Mouse (Mus musculus) limb, embryonic 13.5 days (tissue): ENCODE data around the gene Gm765. TPM values are rescaled to one million over a fixed set of nuclear protein-coding genes. Genes with fewer than 3 reads are reported as not detected.

Experiments
- ATAC-seq: fragments of 200-750 bp; cut with Nextera tagmentation; 2 replicates; pipeline ENCODE4 v1.8.0; 2017; ENCODE audit warnings: low read depth, moderate number of reproducible peaks, moderate TSS enrichment; ENCODE audit not compliant: low FRiP score
- H3K27ac ChIP-seq: fragments of 300-500 bp; sonication (generic); 2 replicates; pipeline ENCODE4 v1.5.1; 2015; ENCODE audit warnings: inconsistent platforms, mild to moderate bottlenecking, moderate library complexity
- H3K27me3 ChIP-seq: fragments of 300-500 bp; sonication (generic); 2 replicates; pipeline ENCODE4 v1.6.1; 2015; ENCODE audit warnings: mild to moderate bottlenecking, inconsistent platforms
- H3K36me3 ChIP-seq: fragments of 300-500 bp; sonication (generic); 2 replicates; pipeline ENCODE4 v1.6.1; 2015; ENCODE audit warnings: inconsistent platforms, mild to moderate bottlenecking, moderate library complexity
- H3K4me1 ChIP-seq: fragments of 300-500 bp; sonication (generic); 2 replicates; pipeline ENCODE4 v1.6.1; 2015; ENCODE audit warnings: inconsistent platforms
- H3K4me2 ChIP-seq: fragments of 300-500 bp; sonication (generic); replicated peaks from 2 replicates; pipeline ENCODE4 v1.6.1; 2015; ENCODE audit warnings: inconsistent platforms, mild to moderate bottlenecking, moderate library complexity
- H3K4me3 ChIP-seq: fragments of 300-500 bp; sonication (generic); 2 replicates; pipeline ENCODE4 v1.5.1; 2015; ENCODE audit warnings: moderate library complexity, mild to moderate bottlenecking, inconsistent platforms
- H3K9ac ChIP-seq: fragments of 300-500 bp; sonication (generic); 2 replicates; pipeline ENCODE4 v1.6.1; 2015; ENCODE audit warnings: mild to moderate bottlenecking, inconsistent platforms
- H3K9me3 ChIP-seq: fragments of 300-500 bp; sonication (generic); 2 replicates; pipeline ENCODE4 v1.6.1; 2016; ENCODE audit warnings: inconsistent platforms
- WGBS: fragments of 180-500 bp; shearing (Covaris S2); methylation state at CpG from one replicate; pipeline ENCODE4 v1.1.7; 2015; 5-methylcytosine and 5-hydroxymethylcytosine counted together
- polyA plus RNA-seq: library from polyadenylated mRNA; unstranded; fragments of >200 nt; fragmentation: Nextera tagmentation; extraction: Ambion mirVana; gene quantifications from 2 replicates; pipeline ENCODE4 v1.2.1, GENCODE M21; 2015

The Gm765 gene
- polyA plus RNA-seq, 1 experiment from 2014 or later, result 2.1 TPM

DNA sequence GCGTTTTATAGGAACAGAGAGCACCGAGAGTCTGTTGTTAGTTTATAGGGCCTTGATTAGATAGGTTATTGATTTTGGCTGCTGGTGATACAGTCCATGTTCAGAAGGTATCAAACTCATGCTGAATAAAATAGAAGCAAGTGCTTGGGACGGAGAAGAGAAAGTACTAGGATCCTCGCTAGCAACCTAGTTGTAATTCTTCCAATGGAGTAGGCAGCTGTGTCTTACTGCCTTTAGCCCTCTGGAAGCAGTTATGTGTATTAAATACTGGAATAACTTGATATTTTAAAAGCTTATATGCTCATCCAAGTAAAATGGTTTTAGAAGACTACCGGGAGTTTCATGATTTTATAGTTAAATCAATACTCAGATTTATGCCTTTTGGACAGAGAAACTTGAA is 132.3 kb downstream of the Gm765 start:
- no peak overlapping the region for H3K4me3 ChIP-seq
- no peak for ATAC-seq
- H3K4me1 ChIP-seq, result peaks cover 18% of the 10 kb centered on the region
- peak overlapping the region; percentile 63; the same call in 1 of the 2 replicates for H3K27ac ChIP-seq
- WGBS, result 44% methylated on average over 5 of the region's 5 CpGs
- no peaks in the 10 kb centered on the region for H3K36me3 ChIP-seq
- H3K9ac ChIP-seq, result no peak overlapping the region
- no peaks in the 10 kb centered on the region for H3K27me3 ChIP-seq
- H3K9me3 ChIP-seq, result no peaks in the 10 kb centered on the region
- H3K4me2 ChIP-seq, result no peak overlapping the region

DNA sequence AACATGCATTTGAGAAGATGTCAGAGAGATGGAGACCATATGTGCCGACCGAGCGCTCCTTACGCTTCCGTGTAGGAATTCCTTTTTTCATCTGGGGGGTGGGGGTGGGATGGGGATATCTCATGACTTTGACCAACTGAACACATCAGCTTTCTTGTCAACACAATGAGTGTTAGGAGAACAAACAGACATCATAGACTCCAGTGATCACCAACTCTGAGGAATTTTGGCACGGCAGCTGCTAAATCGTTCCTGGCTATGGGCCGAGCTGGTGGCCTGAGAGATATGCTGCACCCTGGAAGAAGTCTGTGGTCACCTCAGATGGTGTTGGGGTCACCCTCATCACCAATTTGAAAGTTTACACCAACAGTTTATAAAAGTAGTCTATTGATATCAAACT is 134.5 kb downstream of the Gm765 start:
- Histone ChIP-seq H3K27me3 (no peaks in the 10 kb centered on the region), H3K4me3 (no peak overlapping the region), H3K4me1 (peaks cover 18% of the 10 kb centered on the region), H3K27ac (no peak overlapping the region), H3K9me3 (no peaks in the 10 kb centered on the region), H3K36me3 (no peaks in the 10 kb centered on the region), H3K4me2 (no peak overlapping the region), H3K9ac (no peak overlapping the region)
- no peak for ATAC-seq
- WGBS, result 88% methylated on average over 8 of the region's 8 CpGs

DNA sequence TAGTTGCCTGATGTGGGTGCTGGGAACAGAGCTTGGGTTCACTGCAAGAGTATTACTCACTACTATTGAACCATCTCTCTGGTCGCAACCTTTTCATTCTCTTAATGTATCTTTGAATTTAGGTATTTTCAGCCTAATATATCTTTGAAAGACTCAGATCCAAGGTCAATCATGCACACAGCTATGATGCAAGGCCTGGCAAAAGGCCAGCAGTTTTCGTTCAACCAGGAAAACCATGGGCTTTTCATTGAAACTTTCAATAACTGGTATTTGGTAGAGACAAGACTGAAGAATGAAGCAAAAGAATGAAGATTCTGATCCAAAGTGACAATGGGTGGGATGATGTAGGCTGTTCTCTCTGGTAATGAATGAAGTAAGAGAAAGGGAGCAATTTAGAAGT is 143.8 kb downstream of the Gm765 start:
- H3K4me3 ChIP-seq, result no peak overlapping the region
- H3K36me3 ChIP-seq, result no peaks in the 10 kb centered on the region
- ATAC-seq, result no peak
- H3K27me3 ChIP-seq, result no peaks in the 10 kb centered on the region
- H3K4me2 ChIP-seq, result no peak overlapping the region
- H3K4me1 ChIP-seq, result no peaks in the 10 kb centered on the region
- H3K27ac ChIP-seq, result no peak overlapping the region
- WGBS, result 85% methylated on average over 2 of the region's 2 CpGs
- H3K9ac ChIP-seq, result no peak overlapping the region
- H3K9me3 ChIP-seq, result no peaks in the 10 kb centered on the region

DNA sequence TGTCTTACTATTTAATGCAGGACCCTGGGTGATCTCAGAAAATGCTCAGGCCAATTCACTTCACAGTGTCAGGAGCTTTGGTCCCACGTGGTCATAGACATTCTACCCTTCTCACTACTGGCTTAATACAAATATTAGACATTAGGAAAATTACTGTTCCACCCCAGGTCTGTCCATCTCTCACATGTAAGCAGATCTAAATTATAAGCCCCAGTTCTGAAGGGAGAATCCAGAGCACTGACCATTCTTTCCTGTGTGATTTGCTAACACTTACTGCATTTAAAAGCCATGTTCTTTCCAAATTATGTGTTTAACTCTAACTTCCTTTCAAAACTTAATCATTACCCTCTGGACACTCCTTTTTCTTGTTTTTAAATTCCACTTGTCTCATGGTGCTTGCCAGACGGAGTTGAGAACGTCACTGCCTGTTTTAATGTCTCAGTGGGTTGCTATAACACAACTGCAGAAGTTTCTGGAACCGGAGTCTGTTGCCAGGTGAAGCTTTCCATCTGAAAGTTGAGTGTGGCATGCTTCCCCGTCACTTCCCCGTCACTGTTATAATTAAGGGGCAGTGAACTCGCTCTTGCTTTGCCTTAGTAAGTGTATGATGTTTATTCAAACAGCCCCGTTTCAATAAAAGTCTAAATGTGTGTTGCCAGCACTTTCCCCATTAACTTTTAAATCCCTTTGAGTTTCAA is 151.7 kb downstream of the Gm765 start:
- Histone ChIP-seq H3K36me3 (no peaks in the 10 kb centered on the region), H3K4me2 (peak overlapping the region; percentile 30), H3K27ac (peak overlapping the region; percentile 72; the same call in 1 of the 2 replicates), H3K4me1 (peaks cover 20% of the 10 kb centered on the region), H3K27me3 (no peaks in the 10 kb centered on the region), H3K9me3 (no peaks in the 10 kb centered on the region), H3K4me3 (no peak overlapping the region), H3K9ac (no peak overlapping the region)
- ATAC-seq, result peak; percentile 83
- 27% methylated on average over 8 of the region's 8 CpGs for WGBS
